Mouse (Mus musculus) cortical plate, adult 2 months (tissue): Measurements from ENCODE around the gene Gpr1. TPM values are rescaled to one million over a fixed set of nuclear protein-coding genes. Genes with fewer than 3 reads are reported as not detected.
"Not testable (repeated sequence)": the region's sequence is repeated elsewhere in the genome, so short reads cannot be mapped to it uniquely, and the experiment has no call there.

Source experiments
- H3K27ac ChIP-seq: fragments of 200-500 bp; 2 replicates; pipeline ENCODE4 v1.5.1; 2012; ENCODE audit warnings: low read length, control low read depth, inconsistent platforms; ENCODE audit not compliant: insufficient read depth
- H3K4me1 ChIP-seq: fragments of 200-500 bp; 2 replicates; pipeline ENCODE4 v1.6.1; 2011; ENCODE audit warnings: low read length; ENCODE audit not compliant: control insufficient read depth, insufficient read depth
- H3K4me3 ChIP-seq: fragments of 200-500 bp; 2 replicates; pipeline ENCODE4 v1.5.1; 2011; ENCODE audit warnings: mild to moderate bottlenecking, low read length, control low read depth; ENCODE audit not compliant: insufficient read depth
- CTCF ChIP-seq: fragments of 200-500 bp; IDR thresholded peaks from 2 replicates; pipeline ENCODE4 v1.5.1; 2011; ENCODE audit warnings: mild to moderate bottlenecking, control low read depth, low read length; ENCODE audit not compliant: insufficient read depth; ENCODE audit errors: extremely low read depth
- POLR2A ChIP-seq: fragments of 200-500 bp; IDR thresholded peaks from 2 replicates; pipeline ENCODE4 v1.6.1; 2011; ENCODE audit warnings: mild to moderate bottlenecking, low read length, control low read depth; ENCODE audit not compliant: insufficient read depth; ENCODE audit errors: extremely low read depth
- polyA plus RNA-seq: library from polyadenylated mRNA; depleted of rRNA; stranded (reverse); fragments of >200 nt; gene quantifications from 2 replicates; pipeline ENCODE4 v1.2.3, GENCODE M21; 2012; rRNA removed

The Gpr1 gene
- polyA plus RNA-seq, 1 experiment = 1.5 TPM

GRCm38 (mm10) chr1:63168638-63169037 lies 45.7 kb downstream of the Gpr1 start:
- no peaks in the 10 kb centered on the region for H3K4me1 ChIP-seq
- H3K27ac ChIP-seq = no peak overlapping the region
- TF ChIP-seq CTCF = no peak
- no peak overlapping the region for H3K4me3 ChIP-seq

GRCm38 (mm10) chr1:63140231-63140630 lies 74.1 kb downstream of the Gpr1 start:
- Histone ChIP-seq H3K4me3 (no peak overlapping the region), H3K27ac (no peak overlapping the region)
- no peak for TF ChIP-seq POLR2A
- TF ChIP-seq CTCF = no peak

GRCm38 (mm10) chr1:63138586-63138985 lies 75.8 kb downstream of the Gpr1 start:
- H3K4me3 ChIP-seq, H3K27ac ChIP-seq, H3K4me1 ChIP-seq: not testable (repeated sequence)

More at GRCm38 (mm10) chr1:63140231-63140630, 74.1 kb downstream of the Gpr1 start:
- no peaks in the 10 kb centered on the region; the same call in 1 of the 2 replicates for H3K4me1 ChIP-seq

GRCm38 (mm10) chr1:63137971-63138370 lies 76.4 kb downstream of the Gpr1 start:
- Histone ChIP-seq H3K4me1 (no peaks in the 10 kb centered on the region; the same call in 1 of the 2 replicates), H3K27ac (no peak overlapping the region), H3K4me3 (no peak overlapping the region)
- no peak for TF ChIP-seq POLR2A

- no peak for TF ChIP-seq CTCF
- no peak for TF ChIP-seq POLR2A
- H3K27ac ChIP-seq = no peak overlapping the region
Measured at GRCm38 (mm10) chr1:63134530-63134929, 79.8 kb downstream of the Gpr1 start.

More at GRCm38 (mm10) chr1:63134530-63134929, 79.8 kb downstream of the Gpr1 start:
- Histone ChIP-seq H3K4me1 (no peaks in the 10 kb centered on the region; the same call in 1 of the 2 replicates), H3K4me3 (no peak overlapping the region)

Other genes with a start within 250 kb of the Gpr1 start
- gene Ino80d, start 99.9 kb downstream of the Gpr1 start, polyA plus RNA-seq = 9.1 and 9.2 TPM in 2 replicates
- 341 and 357 TPM in 2 replicates for gene Eef1b2, start 37.7 kb downstream of the Gpr1 start, polyA plus RNA-seq
- 127 and 128 TPM in 2 replicates for gene Ndufs1, start 37.7 kb downstream of the Gpr1 start, polyA plus RNA-seq
- 4.5 and 5.2 TPM in 2 replicates for gene Zdbf2, start 58.7 kb upstream of the Gpr1 start, polyA plus RNA-seq
- 84.2 and 84.7 TPM in 2 replicates for gene Adam23, start 231.3 kb upstream of the Gpr1 start, polyA plus RNA-seq